12 mouse cellular contexts compared by ENCODE assay signal in the genomic region with DNA sequence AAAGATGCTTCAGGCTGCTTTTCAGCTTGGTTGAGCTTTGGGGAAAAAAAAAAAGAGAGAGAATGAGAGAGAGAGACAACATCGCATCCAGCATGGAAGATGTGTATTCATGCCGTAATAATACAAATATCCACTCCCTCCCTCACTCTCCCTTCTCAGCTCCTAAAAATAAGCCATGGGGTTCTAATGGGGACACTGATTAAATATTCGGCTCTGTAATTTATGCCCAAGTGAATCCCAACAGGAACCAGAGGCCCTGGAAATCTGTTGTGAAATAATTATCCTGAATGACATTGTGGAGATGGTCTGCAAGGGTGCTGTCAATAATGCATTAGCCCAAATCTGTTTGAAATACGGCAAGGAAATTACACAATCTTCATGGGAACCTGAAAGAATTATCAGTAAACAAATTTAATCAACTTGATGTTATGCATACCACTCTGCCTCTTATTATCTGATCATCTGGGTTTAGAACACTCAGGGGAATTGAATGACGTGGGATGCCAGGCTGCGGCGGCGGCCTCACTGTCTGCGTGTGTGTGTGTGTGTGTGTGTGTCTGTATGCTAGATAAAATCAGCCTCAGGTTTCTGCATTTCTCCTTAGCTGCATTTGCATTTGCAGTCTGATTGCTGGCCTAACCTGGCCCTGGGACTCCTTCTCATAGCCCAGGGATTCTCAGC. TPM values are rescaled to one million over a fixed set of nuclear protein-coding genes. Genes with fewer than 3 reads are reported as not detected.
DNase-seq lines count a peak whose midpoint lies in the region; ATAC-seq and TF ChIP-seq lines count a peak whose summit lies in the region.
"Had no signal": no experiment of that assay in that cellular context is flagged by ENCODE, and none has a peak within 500 bp of the region (broad histone marks: within the 10 kb centered on the region; RNA-seq: fewer than 3 reads in every experiment).

No protein-coding gene starts in this region.

- H3K4me3 ChIP-seq in layer of hippocampus, adult 2 months, result no peak overlapping the region
- H3K4me3 ChIP-seq in hindbrain, embryonic 14.5 days (replicated peaks; ENCODE audit: low read length), result no peak overlapping the region
- H3K4me3 ChIP-seq in olfactory bulb, adult 2 months (ENCODE audit: insufficient read depth, low read depth, low read length), result no peak overlapping the region
- H3K4me3 ChIP-seq: embryonic facial prominence, embryonic 12.5 days had no signal

- DNase-seq in layer of hippocampus, adult 2 months (ENCODE audit: low spot score in 2 of 2), result peak in 1 of 2 experiments; percentile 38
- DNase-seq in layer of hippocampus, adult 9-11 months, result no peak
- peak; percentile 89 for DNase-seq in brain, embryonic 14.5 days (ENCODE audit: low read depth)
- peak; percentile 72 for DNase-seq in hindbrain, embryonic 14.5 days (ENCODE audit: low spot score)
- DNase-seq in spleen, adult 12 weeks (ENCODE audit: low spot score), result no peak
- DNase-seq in spleen, postnatal 10 days (ENCODE audit: low spot score in 2 of 2), result no peak
- DNase-seq: kidney, adult 9 months; layer of hippocampus, postnatal 36 days; lung, postnatal 14 days; thymus, postnatal 25 days had no signal

- H3K27ac ChIP-seq in layer of hippocampus, adult 2 months, result peak overlapping the region; percentile 28; the same call in 1 of the 2 replicates
- H3K27ac ChIP-seq in hindbrain, embryonic 14.5 days, result peak overlapping the region; percentile 84
- H3K27ac ChIP-seq in olfactory bulb, adult 2 months (ENCODE audit: insufficient read depth, low read depth, low read length), result peak overlapping the region; percentile 43
- H3K27ac ChIP-seq: embryonic facial prominence, embryonic 12.5 days had no signal

- H3K9me3 ChIP-seq in hindbrain, embryonic 14.5 days (ENCODE audit: control insufficient read depth, low read length), result peaks cover 8% of the 10 kb centered on the region
- H3K9me3 ChIP-seq: embryonic facial prominence, embryonic 12.5 days had no signal

- ATAC-seq in hindbrain, embryonic 14.5 days (ENCODE audit: low FRiP score), result peak; percentile 70

- WGBS in hindbrain, embryonic 14.5 days, result 19% methylated on average over 9 of the region's 9 CpGs
- 57% methylated on average over 9 of the region's 9 CpGs for WGBS in olfactory bulb, adult 2 months

- TF ChIP-seq CTCF in layer of hippocampus, adult 2 months (conservative IDR thresholded peaks at IDR 0.05), result no peak
- TF ChIP-seq CTCF in brain, embryonic 14.5 days (IDR thresholded peaks at IDR 0.05; ENCODE audit: borderline replicate concordance, extremely low read depth, insufficient read depth, insufficient read length), result no peak
- TF ChIP-seq CTCF in olfactory bulb, adult 2 months (IDR thresholded peaks at IDR 0.05; ENCODE audit: insufficient read depth, low read depth, low read length), result no peak

- no peak for TF ChIP-seq POLR2A in brain, embryonic 14.5 days (IDR thresholded peaks at IDR 0.05; ENCODE audit: borderline replicate concordance, extremely low read depth, insufficient read depth, insufficient read length, poor library complexity, severe bottlenecking)
- TF ChIP-seq POLR2A in olfactory bulb, adult 2 months (IDR thresholded peaks at IDR 0.05; ENCODE audit: insufficient read depth, low read depth, low read length), result no peak

- peaks cover 44% of the 10 kb centered on the region for H3K4me1 ChIP-seq in hindbrain, embryonic 14.5 days (replicated peaks; ENCODE audit: control insufficient read depth, insufficient read depth, low read length)
- H3K4me1 ChIP-seq in olfactory bulb, adult 2 months (ENCODE audit: control insufficient read depth, insufficient read depth, low read length), result peaks cover 25% of the 10 kb centered on the region

- no peaks in the 10 kb centered on the region for H3K36me3 ChIP-seq in hindbrain, embryonic 14.5 days (replicated peaks; ENCODE audit: control insufficient read depth, insufficient read depth)
- H3K36me3 ChIP-seq: embryonic facial prominence, embryonic 12.5 days had no signal

- no peak overlapping the region for H3K4me2 ChIP-seq in hindbrain, embryonic 14.5 days (replicated peaks)
- H3K4me2 ChIP-seq: embryonic facial prominence, embryonic 12.5 days had no signal

- H3K9ac ChIP-seq in hindbrain, embryonic 14.5 days, result no peak overlapping the region
- H3K9ac ChIP-seq: embryonic facial prominence, embryonic 12.5 days had no signal

- H3K27me3 ChIP-seq in hindbrain, embryonic 14.5 days (ENCODE audit: control insufficient read depth, insufficient read depth, low read length), result no peaks in the 10 kb centered on the region
- H3K27me3 ChIP-seq: embryonic facial prominence, embryonic 12.5 days had no signal

RNA-seq across cellular contexts. Expression of a gene that starts 48.1 kb away (rescaled TPM):
- total RNA-seq in layer of hippocampus, adult 2 months (2021), result 100 to 1,000 TPM; 789 to 821 TPM
- polyA plus RNA-seq in brain, embryonic 14.5 days (2012; rRNA removed), result 2,169 and 2,228 TPM in 2 replicates
- polyA plus RNA-seq in hindbrain, embryonic 14.5 days (2014; fragmentation: Nextera tagmentation; extraction: Ambion mirVana), result 703 and 824 TPM in 2 replicates
- 2,934 TPM in 1 of 2 replicates, not detected in the other for polyA plus RNA-seq in olfactory bulb, adult 2 months (2012; ENCODE audit: insufficient read depth, insufficient read length, low replicate concordance, missing spikeins)

RNA-seq across cellular contexts. Expression of a gene that starts 48.1 kb away (rescaled TPM):
- 10 to 100 TPM; 37.9 to 38.5 TPM for total RNA-seq in layer of hippocampus, adult 2 months (2021)
- 12.4 and 16.4 TPM in 2 replicates for polyA plus RNA-seq in brain, embryonic 14.5 days (2012; rRNA removed)
- polyA plus RNA-seq in hindbrain, embryonic 14.5 days (2014; fragmentation: Nextera tagmentation; extraction: Ambion mirVana), result 17.7 and 18.6 TPM in 2 replicates
- polyA plus RNA-seq in olfactory bulb, adult 2 months (2012; ENCODE audit: insufficient read depth, insufficient read length, low replicate concordance, missing spikeins), result not detected in 2 replicates

Comparison
In these comparisons a context has a peak if more than half of its experiments do, and no peak if none do; other contexts are left out.
1. DNase-seq: peak in brain, embryonic 14.5 days (single experiment) and hindbrain, embryonic 14.5 days (single experiment); none in layer of hippocampus, adult 9-11 months (single experiment), spleen, adult 12 weeks (single experiment) and spleen, postnatal 10 days (0 of 2).
2. H3K27ac ChIP-seq: peak in every context shown above with its lines; median percentile 84 in hindbrain, embryonic 14.5 days; 43 in olfactory bulb, adult 2 months; 28 in layer of hippocampus, adult 2 months.
3. RNA of a gene that starts 48.1 kb away (polyA plus RNA-seq): 17.7 to 18.6 TPM in hindbrain, embryonic 14.5 days and 12.4 to 16.4 TPM in brain, embryonic 14.5 days; not detected in olfactory bulb, adult 2 months; every median in the first group is over 10 times any median in the second.